Mouse (Mus musculus) retina, embryonic 14.5 days (tissue): ENCODE results near the gene Thop1.
"Not testable (repeated sequence)": the region's sequence is repeated elsewhere in the genome, so short reads cannot be mapped to it uniquely, and the experiment has no call there.

Source experiments
- DNase-seq: peaks from one replicate; pipeline ENCODE4 v3.0.0-alpha.2; 2015; ENCODE audit warnings: low spot score

The Thop1 gene

GRCm38 (mm10) chr10:81057406-81058130, 12.3 kb upstream of the Thop1 start:
- DNase-seq = no peak

GRCm38 (mm10) chr10:81058896-81059295, 10.9 kb upstream of the Thop1 start:
- DNase-seq = no peak

DNA sequence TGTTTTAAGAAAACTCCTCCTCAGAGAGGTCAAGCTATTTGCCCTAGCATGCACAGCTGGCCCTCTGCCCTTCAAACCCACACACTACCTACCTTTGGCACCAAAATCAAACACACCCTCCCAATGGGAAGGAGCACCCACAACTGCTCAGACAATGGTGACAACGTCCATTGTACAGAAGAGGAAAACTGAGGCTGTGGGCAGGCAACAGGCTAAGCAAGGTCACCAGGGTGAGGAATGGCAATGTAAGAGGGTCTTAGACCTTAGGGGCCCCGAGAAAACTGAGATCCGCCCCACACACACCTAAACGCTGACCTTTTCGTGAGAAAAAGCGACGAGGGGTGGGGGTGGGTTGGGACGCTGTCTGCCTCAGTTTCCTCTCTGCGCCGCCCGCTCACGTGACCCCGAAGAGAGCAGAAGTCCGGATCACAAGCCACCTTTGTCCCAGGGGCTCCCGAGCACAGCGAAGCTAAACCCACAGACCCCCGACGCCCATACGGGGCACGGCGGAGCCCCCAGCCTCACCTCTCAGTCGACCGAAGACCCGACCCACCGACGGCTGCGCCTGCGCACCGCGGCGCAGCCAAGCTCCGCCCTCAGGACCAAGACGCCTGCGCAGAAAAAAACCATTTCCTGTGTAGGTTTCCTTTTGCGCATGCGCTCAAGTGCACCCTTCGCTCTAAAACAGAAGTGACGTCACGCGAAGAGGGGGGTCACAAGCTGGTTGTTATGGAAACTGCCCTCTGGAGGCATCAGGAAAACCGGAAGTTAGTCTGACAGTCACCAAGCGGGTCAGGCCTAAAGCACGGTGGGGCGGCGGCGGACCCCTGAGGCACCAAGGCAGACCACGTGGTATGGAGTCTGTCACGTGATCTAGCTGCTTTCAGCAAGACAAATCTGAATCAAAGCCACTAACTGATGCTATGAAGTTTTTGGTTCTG, 10.0 kb upstream of the Thop1 start, which contains the start of gene Sgta:
TSS of gene Sgta (minus strand) at position 579 of the 941 bp plus-strand sequence.
- DNase-seq = peak; percentile 100

- no peak for DNase-seq
Measured at GRCm38 (mm10) chr10:81062710-81063109, 7.1 kb upstream of the Thop1 start.

DNA sequence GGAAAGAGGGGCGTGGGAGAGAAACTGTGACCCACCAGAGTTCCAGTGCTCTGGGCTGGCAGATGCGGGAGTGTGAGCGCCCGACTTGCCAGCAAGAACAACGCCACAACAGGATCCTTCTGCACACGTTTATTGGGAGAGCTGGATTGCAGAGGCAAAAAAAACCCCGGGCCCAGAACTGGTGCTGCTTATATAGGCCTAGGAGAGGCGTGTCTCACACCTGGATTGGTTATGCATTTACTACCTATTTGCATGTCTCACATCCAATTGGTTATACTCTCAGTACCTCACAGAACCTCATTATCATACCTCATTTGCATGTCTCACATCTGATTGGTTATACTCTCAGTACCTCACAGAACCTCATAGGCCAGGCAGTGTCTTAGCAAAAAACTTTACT, 5.3 kb upstream of the Thop1 start:
- not testable (repeated sequence) for DNase-seq

GRCm38 (mm10) chr10:81068706-81069105, 1.1 kb upstream of the Thop1 start:
- DNase-seq = no peak

DNA sequence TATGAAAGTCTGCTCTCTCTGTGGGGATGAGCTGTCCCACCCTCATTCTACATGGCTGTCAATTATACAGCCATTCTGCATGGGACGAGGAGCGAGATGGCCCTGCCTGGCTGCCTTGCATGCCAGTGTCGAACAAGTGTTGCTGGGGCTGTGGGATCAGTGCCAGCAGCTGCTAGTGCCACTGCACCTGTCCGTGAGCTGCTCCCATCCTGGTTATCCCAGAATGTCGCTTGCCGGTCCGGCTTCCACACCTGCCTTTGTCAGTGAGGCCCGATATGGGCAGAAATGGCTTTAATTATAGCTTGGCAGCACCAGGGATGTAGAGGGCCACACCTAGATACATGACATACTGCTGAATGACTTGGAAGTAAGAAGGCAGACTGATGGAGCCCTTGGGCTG, 2.5 kb downstream of the Thop1 start:
- DNase-seq = no peak

DNA sequence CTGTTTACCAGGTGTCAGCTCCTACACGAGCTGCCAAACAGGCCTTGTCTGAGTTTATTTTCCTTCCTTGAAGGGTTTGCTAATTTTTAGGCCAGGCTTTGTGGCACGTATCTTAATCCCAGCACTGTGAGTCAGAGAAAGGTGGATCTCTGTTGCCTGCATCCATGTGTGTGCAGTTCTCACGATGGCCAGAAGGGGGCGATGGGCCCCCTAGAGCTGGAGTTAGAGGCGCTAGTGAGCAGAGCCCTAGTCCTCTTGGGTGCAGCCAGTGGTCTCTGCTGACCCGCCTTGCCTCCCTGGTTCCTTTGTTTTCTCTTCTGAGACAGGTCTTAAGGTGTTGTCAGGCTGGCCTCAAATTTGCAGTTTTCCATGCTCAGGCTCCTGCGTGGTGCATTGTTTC, 3.6 kb downstream of the Thop1 start:
- DNase-seq = peak; percentile 48

GRCm38 (mm10) chr10:81075734-81076133, 5.9 kb downstream of the Thop1 start:
- no peak for DNase-seq

DNA sequence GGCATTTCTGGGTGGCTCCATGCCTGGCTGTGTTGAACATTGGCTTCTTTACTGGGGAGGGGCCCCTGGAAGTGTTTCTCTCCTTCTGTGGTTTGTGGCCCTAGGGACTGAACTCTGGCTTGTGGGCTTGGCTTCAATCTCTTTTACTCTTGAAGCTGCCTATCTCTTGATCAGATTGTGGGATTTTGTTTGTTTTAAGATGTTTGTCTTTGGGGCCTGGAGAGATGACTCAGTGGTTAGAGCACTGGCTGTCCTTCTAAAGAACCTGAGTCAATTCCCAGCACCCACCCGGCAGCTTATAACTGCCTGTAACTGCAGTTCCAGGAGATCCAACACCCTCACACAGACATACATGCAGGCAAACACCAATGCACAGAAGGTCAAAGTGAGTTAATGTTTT, 6.5 kb downstream of the Thop1 start:
- DNase-seq = no peak

DNA sequence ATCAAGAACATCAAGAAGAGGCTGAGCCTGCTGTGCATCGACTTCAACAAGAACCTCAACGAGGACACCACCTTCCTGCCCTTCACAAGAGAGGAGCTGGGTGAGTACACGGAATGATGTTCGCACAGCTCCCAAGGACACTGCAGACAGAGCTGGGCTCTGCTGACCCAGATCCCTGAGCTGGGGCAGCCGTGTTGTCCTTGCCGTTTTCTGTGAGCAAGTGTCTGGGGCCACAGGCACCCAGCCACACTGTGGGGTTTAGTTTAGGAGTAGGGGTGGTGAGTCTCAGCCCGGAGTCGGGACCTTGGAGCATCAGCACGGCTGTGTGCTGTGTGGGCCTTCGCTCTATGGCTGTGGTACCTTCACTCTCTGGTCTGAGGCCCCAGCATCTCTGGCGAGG, 8.1 kb downstream of the Thop1 start:
- no peak for DNase-seq

DNA sequence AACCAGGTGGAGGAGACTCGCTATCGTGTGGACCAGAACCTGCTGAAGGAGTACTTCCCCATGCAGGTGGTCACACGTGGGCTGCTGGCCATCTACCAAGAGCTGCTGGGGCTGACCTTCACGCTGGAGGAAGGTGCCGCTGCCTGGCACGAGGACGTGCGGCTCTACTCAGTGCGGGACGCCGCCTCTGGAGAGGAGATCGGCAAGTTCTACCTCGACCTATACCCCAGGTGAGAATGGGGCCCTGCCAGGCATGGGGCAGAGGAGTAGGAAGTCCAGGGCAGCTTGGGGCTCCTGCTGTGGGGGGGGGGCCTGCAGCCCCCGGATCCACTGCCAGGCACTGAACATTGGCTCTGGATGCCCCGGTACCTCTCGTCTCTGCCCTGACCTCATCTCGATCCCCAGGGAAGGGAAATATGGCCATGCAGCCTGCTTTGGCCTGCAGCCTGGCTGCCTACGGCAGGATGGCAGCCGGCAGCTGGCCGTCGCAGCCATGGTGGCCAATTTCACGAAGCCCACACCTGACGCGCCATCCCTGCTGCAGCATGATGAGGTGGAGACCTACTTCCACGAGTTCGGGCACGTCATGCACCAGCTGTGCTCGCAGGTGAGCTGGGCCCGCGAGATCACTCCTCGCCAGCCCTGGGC, 10.3 kb downstream of the Thop1 start:
- DNase-seq = no peak

DNA sequence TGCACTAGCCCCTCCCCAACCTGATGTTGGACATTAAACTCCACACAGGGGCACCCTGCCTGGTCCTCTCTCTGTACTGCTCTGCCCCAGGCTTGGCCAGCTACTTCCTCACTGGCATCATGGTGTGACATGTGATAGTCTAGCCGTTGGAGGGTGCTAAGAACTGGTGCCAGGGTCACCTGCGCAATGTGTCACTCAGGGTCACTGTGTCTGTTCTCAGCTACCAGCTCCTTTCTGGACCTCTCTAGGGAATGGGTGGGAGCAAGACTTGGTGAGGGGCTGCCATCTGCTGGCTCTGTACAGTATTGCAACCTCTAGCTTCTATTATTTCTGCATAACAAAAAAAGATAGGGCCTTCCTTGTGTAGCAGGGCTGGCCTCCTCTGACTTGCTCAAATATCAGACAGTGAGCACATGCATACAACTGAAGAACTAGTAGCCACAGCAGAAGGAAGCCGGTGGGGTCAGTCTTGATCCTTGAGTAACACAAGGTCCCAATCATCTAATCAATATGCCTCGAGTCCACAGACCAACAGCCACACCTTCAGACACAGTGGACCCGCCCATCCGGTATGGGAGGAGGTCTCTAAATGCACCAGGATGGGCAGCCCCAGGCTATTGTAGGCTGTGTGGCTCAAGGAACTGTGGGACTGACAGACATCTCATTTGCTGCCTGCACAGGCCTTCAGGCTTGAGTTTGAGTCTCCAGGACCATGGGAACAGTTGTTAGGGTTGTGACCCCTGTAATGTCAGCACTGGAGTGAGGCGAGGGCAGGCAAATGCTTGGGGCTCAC, 12.5 kb downstream of the Thop1 start:
- DNase-seq = peak; percentile 91

- DNase-seq = peak; percentile 17
Measured at GRCm38 (mm10) chr10:81087021-81087420, 17.2 kb downstream of the Thop1 start.

DNA sequence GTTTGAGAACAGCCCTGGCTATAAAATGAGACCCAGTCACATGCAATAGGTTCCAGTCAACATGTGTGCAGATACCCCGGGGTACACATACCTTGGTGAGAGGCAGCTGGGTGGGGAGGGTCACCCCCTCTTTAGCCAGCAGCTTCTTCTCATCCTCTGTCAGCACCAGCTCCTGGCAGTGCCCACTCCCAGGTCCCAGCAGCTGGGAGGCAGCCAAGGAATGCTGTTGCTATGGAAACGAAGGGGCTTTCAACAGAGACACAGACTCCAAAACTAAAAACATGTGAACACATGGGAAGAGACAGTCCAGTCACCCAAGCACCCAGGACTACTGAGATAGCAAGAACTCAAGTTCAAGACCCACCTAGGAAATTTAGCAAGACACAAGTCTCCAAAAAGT, 19.4 kb downstream of the Thop1 start:
- peak; percentile 62 for DNase-seq

DNA sequence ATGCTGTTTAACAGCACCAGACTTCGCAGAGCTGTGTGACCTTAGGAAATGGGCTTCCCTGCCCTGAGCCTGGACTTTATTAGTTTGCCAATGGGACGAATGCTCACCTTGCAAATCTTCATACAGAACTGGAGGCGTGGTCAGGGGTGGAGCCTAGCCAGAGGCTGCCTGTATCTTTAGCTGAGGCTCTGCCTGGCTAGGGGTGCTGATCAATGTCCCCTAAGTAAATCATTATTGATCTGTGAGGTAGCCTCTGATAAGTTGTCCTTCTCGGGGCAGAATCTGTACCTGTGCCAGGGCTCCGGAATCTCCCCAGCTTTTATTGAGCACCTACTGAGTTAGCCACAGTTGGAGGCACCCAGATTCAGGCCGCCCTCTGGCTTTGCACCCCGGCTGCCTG, 20.8 kb downstream of the Thop1 start:
- DNase-seq = no peak

DNA sequence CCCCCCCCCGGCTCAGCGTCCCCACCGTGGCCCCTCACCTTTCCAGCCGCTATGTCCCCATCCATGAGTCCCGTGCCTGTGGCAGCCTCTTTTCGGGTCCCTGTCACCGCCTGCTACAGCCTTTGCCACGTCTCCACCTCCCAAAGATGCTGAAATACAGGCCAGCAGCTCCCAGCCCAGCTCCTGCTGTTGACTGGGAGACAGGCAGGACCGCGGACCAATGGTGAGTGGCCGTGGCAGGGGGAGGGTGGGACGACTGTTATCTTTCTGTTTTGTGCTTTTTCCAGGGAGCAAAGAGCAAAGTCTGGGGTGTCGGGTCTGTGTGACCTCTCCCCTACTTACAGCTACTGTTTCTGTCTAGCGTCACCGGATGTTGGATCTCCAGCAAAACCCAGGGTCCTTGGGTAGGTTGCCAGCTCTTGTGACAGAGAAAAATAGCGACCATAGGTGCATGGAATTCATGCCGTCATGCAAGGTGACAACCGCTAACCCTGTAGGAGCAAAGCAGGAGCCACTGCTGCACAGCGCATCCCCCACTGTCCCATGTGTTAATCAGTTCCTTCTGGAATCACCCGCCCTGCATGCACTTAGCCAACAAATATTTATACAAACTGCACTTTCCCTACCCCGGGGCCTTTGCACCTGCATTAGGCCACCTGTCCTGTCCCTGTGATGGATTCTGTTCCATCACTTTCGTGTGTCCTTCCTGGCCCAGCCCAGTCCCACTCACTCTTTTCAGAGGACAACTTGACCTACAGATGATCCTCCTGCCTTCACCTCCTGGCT, 22.8 kb downstream of the Thop1 start:
- peak; percentile 11 for DNase-seq

- no peak for DNase-seq
Measured at GRCm38 (mm10) chr10:81094931-81095678, 25.3 kb downstream of the Thop1 start.

DNA sequence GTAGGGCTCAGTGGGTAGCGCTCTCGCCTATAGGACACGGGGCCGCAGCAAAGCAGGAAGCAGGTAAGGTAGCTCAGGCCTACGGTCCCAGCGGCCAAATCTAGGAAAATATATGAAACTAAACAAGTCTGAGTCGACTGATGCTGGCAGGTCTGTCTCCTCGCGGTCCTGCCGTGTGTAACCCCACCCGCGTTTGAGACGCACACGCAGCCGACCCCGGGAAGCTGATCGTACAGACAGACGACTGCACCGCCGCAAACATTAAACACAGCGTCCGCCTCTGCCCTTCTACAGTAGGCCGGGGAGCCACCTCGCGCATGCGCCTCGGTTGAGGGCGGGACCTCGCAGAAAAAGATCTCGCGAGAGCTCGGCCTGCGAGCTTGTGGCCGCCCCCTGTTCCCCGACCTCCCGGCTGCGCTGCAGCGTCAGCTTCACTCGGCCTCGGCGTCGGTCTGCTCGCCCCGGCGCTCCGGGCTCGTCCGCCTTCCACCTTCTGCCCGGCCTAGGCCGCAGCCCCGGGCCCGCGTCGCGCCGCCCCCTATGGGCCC, 35.8 kb downstream of the Thop1 start, which contains the start of gene Map2k2:
TSS of gene Map2k2 (plus strand) at position 351 of the 548 bp plus-strand sequence.
- DNase-seq = peak; percentile 99
